Mouse (Mus musculus): ENCODE measurements around the gene Nr2c1. TPM values are rescaled to one million over a fixed set of nuclear protein-coding genes. Genes with fewer than 3 reads are reported as not detected.

Nr2c1 gene
- total and polyA plus RNA-seq, 2 experiments from 2014 or later: 3.9 to 4.9 TPM

- TF ChIP-seq CTCF (IDR thresholded peaks at IDR 0.05): no peak
- DNase-seq (ENCODE audit: low spot score): peak; percentile 44
- H3K4me3 ChIP-seq (ENCODE audit: low read depth, low read length): no peak overlapping the region
- H3K36me3 ChIP-seq (ENCODE audit: insufficient read depth, low read length): no peaks in the 10 kb centered on the region
- 0 out of 2 replicates have a peak, but pooled peaks cover 4% of the 10 kb centered on the region for H3K4me1 ChIP-seq (ENCODE audit: insufficient read depth, low read length)
- H3K9ac ChIP-seq (replicated peaks; ENCODE audit: low read length, poor library complexity, severe bottlenecking): no peak overlapping the region
- H3K4me2 ChIP-seq (ENCODE audit: low read depth, low read length, poor library complexity, severe bottlenecking): no peak overlapping the region
- WGBS: 62% methylated on average over 5 of the region's 5 CpGs
- no peak for ATAC-seq (ENCODE audit: low FRiP score)
- H3K27me3 ChIP-seq (ENCODE audit: insufficient read depth, low read length): no peaks in the 10 kb centered on the region
- H3K9me3 ChIP-seq (ENCODE audit: low read length): no peaks in the 10 kb centered on the region
- H3K27ac ChIP-seq (ENCODE audit: low read depth, low read length): no peak overlapping the region
These were observed 3.2 kb upstream of the Nr2c1 start for GRCm38 (mm10) chr10:94144581-94144980.

- peak overlapping the region; percentile 76; the same call in 1 of the 2 replicates for H3K27ac ChIP-seq (ENCODE audit: low read depth, low read length)
- ATAC-seq (ENCODE audit: low FRiP score): peak; percentile 41
- no peak for TF ChIP-seq CTCF (IDR thresholded peaks at IDR 0.05)
These were observed 450 bp upstream of the Nr2c1 start for GRCm38 (mm10) chr10:94147391-94147755.

GRCm38 (mm10) chr10:94151488-94151887, 3.7 kb downstream of the Nr2c1 start:
- 87% methylated on average over 4 of the region's 4 CpGs for WGBS
- Histone ChIP-seq H3K27ac (ENCODE audit: low read depth, low read length) (no peak overlapping the region), H3K4me1 (ENCODE audit: insufficient read depth, low read length) (0 out of 2 replicates have a peak, but pooled peaks cover 4% of the 10 kb centered on the region), H3K4me3 (ENCODE audit: low read depth, low read length) (no peak overlapping the region), H3K36me3 (ENCODE audit: insufficient read depth, low read length) (no peaks in the 10 kb centered on the region), H3K9ac (replicated peaks; ENCODE audit: low read length, poor library complexity, severe bottlenecking) (no peak overlapping the region), H3K9me3 (ENCODE audit: low read length) (no peaks in the 10 kb centered on the region), H3K4me2 (ENCODE audit: low read depth, low read length, poor library complexity, severe bottlenecking) (no peak overlapping the region), H3K27me3 (ENCODE audit: insufficient read depth, low read length) (no peaks in the 10 kb centered on the region)
- ATAC-seq (ENCODE audit: low FRiP score) (no peak), DNase-seq (ENCODE audit: low spot score) (no peak)
- no peak for TF ChIP-seq CTCF (IDR thresholded peaks at IDR 0.05)

More at GRCm38 (mm10) chr10:94147391-94147755, 450 bp upstream of the Nr2c1 start:
- Histone ChIP-seq H3K4me3 (ENCODE audit: low read depth, low read length) (peak overlapping the region; percentile 63), H3K9ac (replicated peaks; ENCODE audit: low read length, poor library complexity, severe bottlenecking) (0 out of 2 replicates have a peak overlapping the region, but pooled peaks have one; percentile 91), H3K27me3 (ENCODE audit: insufficient read depth, low read length) (no peaks in the 10 kb centered on the region), H3K4me1 (ENCODE audit: insufficient read depth, low read length) (0 out of 2 replicates have a peak, but pooled peaks cover 4% of the 10 kb centered on the region), H3K9me3 (ENCODE audit: low read length) (no peaks in the 10 kb centered on the region), H3K4me2 (ENCODE audit: low read depth, low read length, poor library complexity, severe bottlenecking) (peak overlapping the region; percentile 58), H3K36me3 (ENCODE audit: insufficient read depth, low read length) (no peaks in the 10 kb centered on the region)
- peak; percentile 68 for DNase-seq (ENCODE audit: low spot score)
- 9% methylated on average over 8 of the region's 8 CpGs for WGBS

GRCm38 (mm10) chr10:94153841-94154240, 6.0 kb downstream of the Nr2c1 start:
- Histone ChIP-seq H3K9me3 (ENCODE audit: low read length) (no peaks in the 10 kb centered on the region), H3K27ac (ENCODE audit: low read depth, low read length) (no peak overlapping the region), H3K9ac (replicated peaks; ENCODE audit: low read length, poor library complexity, severe bottlenecking) (no peak overlapping the region), H3K4me1 (ENCODE audit: insufficient read depth, low read length) (0 out of 2 replicates have a peak, but pooled peaks cover 2% of the 10 kb centered on the region), H3K27me3 (ENCODE audit: insufficient read depth, low read length) (no peaks in the 10 kb centered on the region), H3K4me3 (ENCODE audit: low read depth, low read length) (no peak overlapping the region), H3K4me2 (ENCODE audit: low read depth, low read length, poor library complexity, severe bottlenecking) (no peak overlapping the region), H3K36me3 (ENCODE audit: insufficient read depth, low read length) (peaks cover 10% of the 10 kb centered on the region)
- DNase-seq (ENCODE audit: low spot score) (no peak), ATAC-seq (ENCODE audit: low FRiP score) (no peak)
- no peak for TF ChIP-seq CTCF (IDR thresholded peaks at IDR 0.05)

GRCm38 (mm10) chr10:94158962-94159361, 11.1 kb downstream of the Nr2c1 start:
- Histone ChIP-seq H3K9me3 (ENCODE audit: low read length) (no peaks in the 10 kb centered on the region), H3K4me1 (ENCODE audit: insufficient read depth, low read length) (no peaks in the 10 kb centered on the region), H3K4me3 (ENCODE audit: low read depth, low read length) (no peak overlapping the region), H3K36me3 (ENCODE audit: insufficient read depth, low read length) (peaks cover 26% of the 10 kb centered on the region), H3K9ac (replicated peaks; ENCODE audit: low read length, poor library complexity, severe bottlenecking) (no peak overlapping the region), H3K27me3 (ENCODE audit: insufficient read depth, low read length) (no peaks in the 10 kb centered on the region), H3K27ac (ENCODE audit: low read depth, low read length) (no peak overlapping the region), H3K4me2 (ENCODE audit: low read depth, low read length, poor library complexity, severe bottlenecking) (no peak overlapping the region)
- ATAC-seq (ENCODE audit: low FRiP score) (no peak), DNase-seq (ENCODE audit: low spot score) (no peak)
- no peak for TF ChIP-seq CTCF (IDR thresholded peaks at IDR 0.05)
- WGBS: 94% methylated on average over 6 of the region's 6 CpGs

GRCm38 (mm10) chr10:94159406-94159805, 11.6 kb downstream of the Nr2c1 start:
- Histone ChIP-seq H3K4me3 (ENCODE audit: low read depth, low read length) (no peak overlapping the region), H3K9me3 (ENCODE audit: low read length) (no peaks in the 10 kb centered on the region), H3K9ac (replicated peaks; ENCODE audit: low read length, poor library complexity, severe bottlenecking) (no peak overlapping the region), H3K4me1 (ENCODE audit: insufficient read depth, low read length) (no peaks in the 10 kb centered on the region), H3K27ac (ENCODE audit: low read depth, low read length) (no peak overlapping the region), H3K36me3 (ENCODE audit: insufficient read depth, low read length) (peaks cover 26% of the 10 kb centered on the region), H3K4me2 (ENCODE audit: low read depth, low read length, poor library complexity, severe bottlenecking) (no peak overlapping the region), H3K27me3 (ENCODE audit: insufficient read depth, low read length) (no peaks in the 10 kb centered on the region)
- no peak for ATAC-seq (ENCODE audit: low FRiP score)
- TF ChIP-seq CTCF (IDR thresholded peaks at IDR 0.05): no peak
- DNase-seq (ENCODE audit: low spot score): no peak
- 88% methylated on average over 4 of the region's 4 CpGs for WGBS

Measured in midbrain, postnatal 0 days (tissue).